In the genomic region with DNA sequence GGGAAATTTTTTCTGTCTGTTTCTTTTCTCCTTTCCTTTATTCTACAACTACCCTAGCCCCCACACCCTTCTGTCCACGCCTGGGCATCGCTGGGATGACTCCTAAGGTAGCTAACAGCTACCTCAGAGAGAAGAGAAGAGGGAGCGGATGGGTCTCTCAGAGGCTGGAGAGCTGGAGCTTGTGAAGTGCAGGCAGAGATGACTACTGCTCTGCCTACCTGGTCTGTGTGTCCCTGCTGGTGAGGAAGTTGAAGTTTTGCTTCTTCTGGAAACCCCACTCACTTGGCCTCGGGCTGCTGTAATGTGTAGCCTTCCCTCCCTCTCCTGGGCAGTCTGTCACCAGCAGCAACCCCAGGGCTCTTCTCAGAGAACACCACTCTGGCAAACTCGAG, we compare ENCODE assay signal across 8 mouse cellular contexts. TPM values are rescaled to one million over a fixed set of nuclear protein-coding genes. Genes with fewer than 3 reads are reported as not detected.
DNase-seq lines count a peak whose midpoint lies in the region; ATAC-seq and TF ChIP-seq lines count a peak whose summit lies in the region.

No protein-coding gene starts in this region.

- peak overlapping the region; percentile 27 for H3K9ac ChIP-seq in intestine, postnatal 0 days (ENCODE audit: low read depth, low read length)

- ATAC-seq in intestine, postnatal 0 days: peak; percentile 62

- peak overlapping the region; percentile 90 for H3K27ac ChIP-seq in intestine, postnatal 0 days (ENCODE audit: low read depth, low read length)

- H3K4me3 ChIP-seq in intestine, postnatal 0 days (ENCODE audit: low read depth, low read length): peak overlapping the region; percentile 2; the same call in 1 of the 2 replicates

- peak overlapping the region; percentile 25 for H3K4me2 ChIP-seq in intestine, postnatal 0 days (replicated peaks; ENCODE audit: low read depth)

- no peaks in the 10 kb centered on the region for H3K27me3 ChIP-seq in intestine, postnatal 0 days (replicated peaks; ENCODE audit: control insufficient read depth, insufficient read depth, low read length)

- no peaks in the 10 kb centered on the region for H3K9me3 ChIP-seq in intestine, postnatal 0 days (ENCODE audit: control insufficient read depth)

- 28% methylated on average over 5 of the region's 5 CpGs for WGBS in intestine, postnatal 0 days

- H3K4me1 ChIP-seq in intestine, postnatal 0 days (replicated peaks; ENCODE audit: control insufficient read depth, insufficient read depth, low read length): peaks cover 13% of the 10 kb centered on the region

- TF ChIP-seq CTCF in intestine, postnatal 0 days (IDR thresholded peaks at IDR 0.05; ENCODE audit: low read depth): no peak; the same call in 1 of the 2 replicates

- peak; percentile 20 for DNase-seq in adrenal gland, postnatal 25 days
- DNase-seq in adrenal gland, adult 2 months: no peak
- peak; percentile 10 for DNase-seq in retina, postnatal 1 day
- DNase-seq in retina, embryonic 14.5 days (ENCODE audit: low spot score): no peak
- peak; percentile 46 for DNase-seq in lung, postnatal 25 days (ENCODE audit: low spot score)
- DNase-seq in thymus, postnatal 14 days: no peak
- DNase-seq in layer of hippocampus, postnatal 14 days (ENCODE audit: low spot score in 2 of 2): no peak

- H3K36me3 ChIP-seq in intestine, postnatal 0 days (ENCODE audit: control insufficient read depth, insufficient read depth): no peaks in the 10 kb centered on the region

RNA-seq across cellular contexts. Expression of gene Fth1, which starts 25.6 kb away (rescaled TPM):
- 2,505 and 2,798 TPM in 2 replicates for total RNA-seq in adrenal gland, postnatal 25 days (2021)
- 1,000 to 10,000 TPM; 3,718 to 3,915 TPM for total RNA-seq in adrenal gland, adult 2 months (2021)
- 39,639 and 47,224 TPM in 2 replicates for polyA plus RNA-seq in adrenal gland, adult 2 months (2012; rRNA removed)
- polyA plus RNA-seq in intestine, postnatal 0 days (2015; fragmentation: Nextera tagmentation; extraction: Ambion mirVana): 6,780 and 7,050 TPM in 2 replicates
- total RNA-seq in layer of hippocampus, postnatal 14 days (2021): 1,000 to 10,000 TPM; 2,325 to 2,371 TPM

RNA-seq across cellular contexts. Expression of gene Best1, which starts 46.6 kb away (rescaled TPM):
- total RNA-seq in adrenal gland, postnatal 25 days (2021): 0.97 TPM in 1 of 2 replicates, not detected in the other
- total RNA-seq in adrenal gland, adult 2 months (2021): under 1 TPM; 0.17 to 0.62 TPM
- 0.16 and 0.46 TPM in 2 replicates for polyA plus RNA-seq in adrenal gland, adult 2 months (2012; rRNA removed)
- 0.61 and 0.89 TPM in 2 replicates for polyA plus RNA-seq in intestine, postnatal 0 days (2015; fragmentation: Nextera tagmentation; extraction: Ambion mirVana)
- total RNA-seq in layer of hippocampus, postnatal 14 days (2021): 1 to 10 TPM in 1 of 2 experiments, under 1 TPM in 1; 0.97 to 1.1 TPM

RNA-seq across cellular contexts. Expression of gene Rab3il1, which starts 46.7 kb away (rescaled TPM):
- total RNA-seq in adrenal gland, postnatal 25 days (2021): 3.5 and 5.8 TPM in 2 replicates
- 10 to 100 TPM in 1 of 2 experiments, 1 to 10 TPM in 1; 4.1 to 10.3 TPM for total RNA-seq in adrenal gland, adult 2 months (2021)
- 9.1 and 9.4 TPM in 2 replicates for polyA plus RNA-seq in adrenal gland, adult 2 months (2012; rRNA removed)
- polyA plus RNA-seq in intestine, postnatal 0 days (2015; fragmentation: Nextera tagmentation; extraction: Ambion mirVana): 63.6 and 65.8 TPM in 2 replicates
- total RNA-seq in layer of hippocampus, postnatal 14 days (2021): 10 to 100 TPM in 1 of 2 experiments, 1 to 10 TPM in 1; 8.9 to 12.8 TPM

RNA-seq across cellular contexts. Expression of gene Incenp, which starts 55.5 kb away (rescaled TPM):
- 28.3 and 32.4 TPM in 2 replicates for total RNA-seq in adrenal gland, postnatal 25 days (2021)
- 10 to 100 TPM in 1 of 2 experiments, 1 to 10 TPM in 1; 9.4 to 11.1 TPM for total RNA-seq in adrenal gland, adult 2 months (2021)
- 4.1 and 5.1 TPM in 2 replicates for polyA plus RNA-seq in adrenal gland, adult 2 months (2012; rRNA removed)
- polyA plus RNA-seq in intestine, postnatal 0 days (2015; fragmentation: Nextera tagmentation; extraction: Ambion mirVana): 22.9 and 24.3 TPM in 2 replicates
- total RNA-seq in layer of hippocampus, postnatal 14 days (2021): 10 to 100 TPM; 18.3 to 18.6 TPM

Comparison
In these comparisons a context has a peak if more than half of its experiments do, and no peak if none do; other contexts are left out.
1. DNase-seq: peak in adrenal gland, postnatal 25 days (single experiment), retina, postnatal 1 day (single experiment) and lung, postnatal 25 days (single experiment); none in adrenal gland, adult 2 months (single experiment), retina, embryonic 14.5 days (single experiment), thymus, postnatal 14 days (single experiment) and layer of hippocampus, postnatal 14 days (0 of 2).